Mouse (Mus musculus): Measurements from ENCODE around the gene Ccm2l. TPM values are rescaled to one million over a fixed set of nuclear protein-coding genes. Genes with fewer than 3 reads are reported as not detected.

Ccm2l gene
- total RNA-seq, 2 experiments from 2014 or later, result not detected

DNA sequence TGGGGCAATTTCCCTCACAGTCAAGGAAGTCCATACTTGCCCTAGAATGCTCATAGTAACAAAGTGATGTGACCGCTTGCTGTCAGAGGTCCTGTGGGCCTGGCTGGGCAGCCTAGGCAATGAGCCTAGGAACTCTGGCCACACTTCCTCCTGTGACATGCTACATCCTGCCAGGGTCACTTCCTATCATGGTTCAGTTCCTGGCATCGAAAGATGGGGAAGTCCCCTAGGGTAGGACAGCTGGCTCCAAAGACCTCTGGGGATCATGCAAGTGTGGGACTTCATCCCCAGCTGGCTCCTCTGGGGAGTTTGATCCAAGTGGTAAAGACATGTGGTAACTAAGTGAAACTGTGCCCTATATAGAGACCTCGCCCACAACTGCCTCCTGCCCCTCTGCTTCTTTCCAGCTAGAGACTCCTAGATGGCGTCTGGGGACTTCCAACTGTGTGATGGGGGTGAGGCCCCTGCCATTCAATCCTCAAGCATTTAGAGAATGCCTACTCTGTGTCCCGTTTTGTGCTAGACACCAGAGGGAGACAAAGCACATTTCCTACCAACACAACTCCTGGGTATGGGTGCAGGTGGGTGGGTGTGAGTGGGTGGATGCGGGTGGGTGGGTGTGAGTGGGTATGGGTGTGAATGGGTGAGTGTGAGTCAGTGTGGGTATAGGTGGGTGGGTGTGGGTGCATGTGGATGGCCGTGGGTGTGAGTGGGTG is 18.7 kb downstream of the Ccm2l start:
- ATAC-seq (replicated peaks; ENCODE audit: low FRiP score, low TSS enrichment, poor library complexity, severe bottlenecking), result no peak

DNA sequence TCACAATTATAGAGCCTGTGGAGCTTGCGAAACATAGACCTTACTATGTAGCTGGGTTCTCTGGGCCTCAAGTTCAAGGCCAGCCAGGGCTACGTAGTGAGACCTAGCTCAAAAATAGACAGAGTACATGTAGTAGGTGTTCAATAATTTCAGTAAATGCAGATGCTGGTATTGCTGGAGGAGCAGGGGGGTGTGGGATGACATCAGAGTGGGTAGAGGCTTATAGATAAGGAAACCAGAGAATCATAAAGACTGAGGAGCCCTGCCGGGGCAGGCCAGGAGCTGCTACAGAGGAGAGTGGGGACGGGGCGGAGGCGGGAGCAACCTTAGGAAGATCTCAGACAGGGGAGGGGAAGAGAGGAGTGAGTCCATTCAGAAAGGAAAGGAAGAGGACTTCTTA is 19.8 kb downstream of the Ccm2l start:
- ATAC-seq (replicated peaks; ENCODE audit: low FRiP score, low TSS enrichment, poor library complexity, severe bottlenecking), result no peak

DNA sequence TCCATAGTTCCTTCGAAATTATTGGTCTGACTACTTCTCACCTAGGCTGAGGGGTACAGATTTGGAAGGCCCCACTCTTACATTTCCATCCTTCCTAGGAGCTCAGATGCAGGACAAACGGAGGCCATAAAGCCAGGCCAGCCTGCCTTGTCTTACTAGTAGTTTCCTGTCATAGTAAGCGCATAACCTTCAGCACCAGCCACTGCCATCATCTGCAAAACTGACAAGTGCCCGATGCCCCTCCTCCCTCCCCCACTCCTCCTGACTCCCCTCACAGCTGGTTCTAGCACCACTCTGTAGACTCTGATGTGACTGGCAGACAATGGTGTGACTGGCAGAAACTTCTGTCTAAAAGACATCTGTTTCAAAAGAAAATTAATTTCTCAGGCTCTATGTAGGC is 20.4 kb downstream of the Ccm2l start:
- no peak for ATAC-seq (replicated peaks; ENCODE audit: low FRiP score, low TSS enrichment, poor library complexity, severe bottlenecking)

- ATAC-seq (replicated peaks; ENCODE audit: low FRiP score, low TSS enrichment, poor library complexity, severe bottlenecking), result no peak
These were observed 21.3 kb downstream of the Ccm2l start for GRCm38 (mm10) chr2:153087091-153087490.

DNA sequence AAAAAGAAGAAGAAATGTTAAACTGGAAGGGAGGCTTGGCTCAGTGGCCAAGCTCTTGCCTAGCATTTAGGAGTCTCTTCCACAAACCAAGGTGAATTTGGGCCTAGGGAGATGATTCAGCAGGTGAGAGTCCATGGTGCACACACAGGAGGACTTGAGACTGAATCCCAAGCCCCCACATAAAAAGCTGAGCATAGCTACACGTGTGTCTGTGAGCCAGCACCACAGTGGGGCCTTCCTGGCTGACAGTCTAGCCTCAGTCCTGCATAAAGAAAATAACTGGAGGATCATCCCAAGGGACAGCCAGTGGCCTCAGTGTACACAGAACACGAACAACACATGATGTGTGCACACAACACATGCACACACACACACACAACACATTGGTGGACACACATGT is 23.6 kb downstream of the Ccm2l start:
- ATAC-seq (replicated peaks; ENCODE audit: low FRiP score, low TSS enrichment, poor library complexity, severe bottlenecking), result no peak

GRCm38 (mm10) chr2:153090551-153091165 is 24.9 kb downstream of the Ccm2l start:
- peak; percentile 44; the same call in 1 of the 2 replicates for ATAC-seq (replicated peaks; ENCODE audit: low FRiP score, low TSS enrichment, poor library complexity, severe bottlenecking)

- ATAC-seq (replicated peaks; ENCODE audit: low FRiP score, low TSS enrichment, poor library complexity, severe bottlenecking), result no peak
These were observed 41.5 kb downstream of the Ccm2l start for GRCm38 (mm10) chr2:153107046-153107766.

DNA sequence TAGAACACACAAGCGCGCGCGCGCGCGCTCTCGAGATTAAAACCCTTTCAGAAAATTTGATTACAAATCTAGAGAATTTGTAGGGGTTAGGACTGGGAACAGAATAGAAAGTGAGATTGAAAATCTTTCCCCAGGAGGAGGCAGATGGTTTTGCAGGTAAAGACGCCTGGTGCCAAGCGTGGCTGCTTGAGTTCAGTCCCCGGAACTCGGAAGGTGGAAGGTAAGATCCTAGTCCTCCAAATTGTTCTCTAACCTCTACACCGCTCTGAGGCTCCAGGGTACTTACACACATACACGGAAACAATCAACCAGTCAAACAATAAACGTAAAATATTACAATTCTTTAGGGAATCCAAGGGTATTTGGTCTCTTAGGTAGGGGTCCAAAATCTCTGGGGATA is 42.0 kb downstream of the Ccm2l start:
- ATAC-seq (replicated peaks; ENCODE audit: low FRiP score, low TSS enrichment, poor library complexity, severe bottlenecking), result no peak

GRCm38 (mm10) chr2:153108313-153109264 is 42.8 kb downstream of the Ccm2l start, which contains the start of gene Hck:
Gene Hck, plus strand, starts transcription at chr2:153108468.
- ATAC-seq (replicated peaks; ENCODE audit: low FRiP score, low TSS enrichment, poor library complexity, severe bottlenecking), result peak; percentile 88

DNA sequence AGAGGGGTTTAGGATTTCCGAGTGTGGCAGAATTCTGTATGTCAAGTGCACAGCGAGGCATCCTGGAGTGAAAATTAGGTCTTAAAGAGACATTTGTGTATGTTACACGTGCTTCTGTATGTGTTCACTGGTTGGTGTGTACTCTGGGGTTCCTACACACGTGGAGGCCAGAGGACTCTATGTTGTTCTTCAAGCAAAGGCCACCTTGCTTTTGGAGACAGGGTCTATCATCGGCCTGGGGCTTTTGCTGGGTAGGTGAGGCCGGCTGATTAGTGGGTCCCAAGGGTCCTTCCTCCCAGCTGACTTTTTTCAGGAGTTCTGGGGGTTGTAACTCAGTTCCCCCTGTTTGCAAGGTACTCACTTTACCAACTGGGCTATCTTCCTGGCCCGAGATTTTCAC is 43.8 kb downstream of the Ccm2l start:
- ATAC-seq (replicated peaks; ENCODE audit: low FRiP score, low TSS enrichment, poor library complexity, severe bottlenecking), result no peak

- no peak for ATAC-seq (replicated peaks; ENCODE audit: low FRiP score, low TSS enrichment, poor library complexity, severe bottlenecking)
These were observed 45.5 kb downstream of the Ccm2l start for GRCm38 (mm10) chr2:153111298-153111697.

GRCm38 (mm10) chr2:153115679-153116081 is 49.9 kb downstream of the Ccm2l start:
- ATAC-seq (replicated peaks; ENCODE audit: low FRiP score, low TSS enrichment, poor library complexity, severe bottlenecking), result peak; percentile 58

- ATAC-seq (replicated peaks; ENCODE audit: low FRiP score, low TSS enrichment, poor library complexity, severe bottlenecking), result no peak
These were observed 51.3 kb downstream of the Ccm2l start for GRCm38 (mm10) chr2:153117051-153117486.

DNA sequence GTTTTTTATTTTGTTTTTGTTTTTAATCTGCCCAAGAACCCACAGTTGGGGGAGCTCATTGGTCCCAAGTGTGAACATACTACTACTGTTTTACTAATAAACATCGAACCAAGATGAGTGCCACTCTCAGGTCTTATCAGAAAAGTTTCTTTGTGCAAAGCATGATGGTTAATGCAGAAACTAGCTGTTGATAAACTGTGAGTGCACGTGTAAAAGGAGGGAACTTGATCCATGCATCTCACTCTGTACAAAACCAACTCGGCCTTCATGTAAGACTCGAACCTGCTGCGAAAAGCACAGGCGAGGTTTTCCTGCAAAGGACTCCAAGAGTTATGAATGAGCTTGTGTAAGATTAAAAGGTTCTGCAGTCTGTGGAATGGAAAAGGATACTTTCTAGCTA is 53.7 kb downstream of the Ccm2l start:
- no peak for ATAC-seq (replicated peaks; ENCODE audit: low FRiP score, low TSS enrichment, poor library complexity, severe bottlenecking)

DNA sequence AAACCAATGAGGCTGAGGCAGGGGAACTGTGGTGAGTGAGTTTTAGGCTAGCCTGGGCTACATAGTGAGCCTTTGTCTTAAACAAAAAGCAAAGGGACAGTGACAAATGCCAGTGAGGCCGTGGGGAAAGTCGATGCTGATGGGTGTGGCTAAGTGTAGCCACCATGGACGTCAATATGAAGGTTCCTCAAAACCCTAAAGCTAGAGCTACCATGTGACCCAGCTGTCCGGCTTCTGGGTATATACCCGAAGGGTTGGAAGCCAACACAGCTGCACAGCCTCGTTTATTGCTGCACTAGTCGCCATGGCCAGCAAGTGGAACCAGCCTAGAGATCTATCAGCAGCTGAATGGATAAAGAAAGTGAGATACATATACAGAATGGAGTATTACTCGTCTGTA is 54.4 kb downstream of the Ccm2l start:
- no peak for ATAC-seq (replicated peaks; ENCODE audit: low FRiP score, low TSS enrichment, poor library complexity, severe bottlenecking)

- ATAC-seq (replicated peaks; ENCODE audit: low FRiP score, low TSS enrichment, poor library complexity, severe bottlenecking), result no peak
These were observed 56.3 kb downstream of the Ccm2l start for GRCm38 (mm10) chr2:153121821-153122615.

DNA sequence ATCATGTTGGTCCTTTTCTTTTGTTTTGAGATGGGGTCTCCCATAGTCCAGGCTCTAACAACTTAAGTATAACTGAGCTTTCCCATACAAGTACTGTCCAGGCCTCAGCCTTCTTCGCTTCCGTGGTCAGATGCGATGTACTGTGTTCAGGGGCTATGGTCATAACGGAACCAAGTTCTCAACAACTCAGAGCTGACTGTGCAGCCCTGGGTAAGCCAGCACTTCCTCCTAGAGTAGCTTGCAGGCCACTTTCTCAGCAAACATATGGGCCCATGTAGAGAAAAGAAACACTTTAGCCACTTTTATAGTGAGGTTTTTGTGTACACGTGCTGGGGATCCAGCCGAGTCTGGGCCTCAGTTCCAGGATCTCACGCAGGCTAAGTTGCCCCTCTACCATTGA is 56.9 kb downstream of the Ccm2l start:
- no peak for ATAC-seq (replicated peaks; ENCODE audit: low FRiP score, low TSS enrichment, poor library complexity, severe bottlenecking)

DNA sequence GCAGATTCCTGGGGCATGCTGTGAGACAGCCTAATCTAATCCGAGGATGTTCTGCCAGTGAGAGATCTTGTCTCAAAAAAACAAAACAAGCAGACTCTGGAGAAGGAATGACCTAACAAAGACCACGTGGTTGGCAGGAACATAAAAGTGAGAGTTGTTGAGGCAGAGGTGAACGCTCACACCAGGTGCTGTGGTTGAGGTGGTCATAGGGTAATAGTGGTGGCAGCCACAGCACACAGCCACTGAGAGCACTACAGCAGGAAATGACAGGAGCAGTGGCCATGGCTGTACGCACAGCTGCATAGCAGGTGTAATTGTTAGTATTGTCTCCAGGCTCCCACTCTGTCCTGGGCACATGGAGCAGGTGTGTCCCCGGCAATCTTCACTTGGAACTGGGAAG is 60.1 kb downstream of the Ccm2l start:
- no peak for ATAC-seq (replicated peaks; ENCODE audit: low FRiP score, low TSS enrichment, poor library complexity, severe bottlenecking)

DNA sequence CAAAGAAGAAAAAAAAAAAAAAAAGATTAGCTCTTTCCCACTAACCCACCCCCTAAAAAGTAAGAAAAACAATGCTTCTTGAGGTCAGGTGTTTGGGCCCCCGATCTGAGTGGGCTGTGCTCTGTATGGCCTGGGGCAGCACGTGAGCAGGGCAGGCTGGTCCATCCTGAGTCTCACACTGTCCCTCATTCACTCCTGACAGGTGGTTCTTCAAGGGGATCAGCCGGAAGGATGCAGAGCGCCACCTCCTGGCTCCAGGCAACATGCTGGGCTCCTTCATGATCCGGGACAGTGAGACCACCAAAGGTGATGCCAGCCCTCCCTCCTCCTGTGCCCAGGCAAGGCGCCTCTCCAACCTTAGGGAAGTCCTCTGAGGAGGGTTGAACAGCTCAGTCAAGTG is 65.3 kb downstream of the Ccm2l start:
- ATAC-seq (replicated peaks; ENCODE audit: low FRiP score, low TSS enrichment, poor library complexity, severe bottlenecking), result peak; percentile 58
